Mouse (Mus musculus) sigmoid colon, adult 10 weeks (tissue): ENCODE results near the gene Donson. TPM values are rescaled to one million over a fixed set of nuclear protein-coding genes. Genes with fewer than 3 reads are reported as not detected.

ENCODE experiments used
- polyA plus RNA-seq: library from polyadenylated mRNA; stranded (reverse); fragments of 350-450 nt; fragmentation: Illumina TruSeq; extraction: RNeasy Lipid Tissue Mini Kit (QIAGEN cat#74804); gene quantifications from one replicate; pipeline ENCODE4 v1.2.3, GENCODE M21; 2014; ENCODE audit warnings: low read depth, low replicate concordance

Gene Donson
- polyA plus RNA-seq: 18.3 TPM

DNA sequence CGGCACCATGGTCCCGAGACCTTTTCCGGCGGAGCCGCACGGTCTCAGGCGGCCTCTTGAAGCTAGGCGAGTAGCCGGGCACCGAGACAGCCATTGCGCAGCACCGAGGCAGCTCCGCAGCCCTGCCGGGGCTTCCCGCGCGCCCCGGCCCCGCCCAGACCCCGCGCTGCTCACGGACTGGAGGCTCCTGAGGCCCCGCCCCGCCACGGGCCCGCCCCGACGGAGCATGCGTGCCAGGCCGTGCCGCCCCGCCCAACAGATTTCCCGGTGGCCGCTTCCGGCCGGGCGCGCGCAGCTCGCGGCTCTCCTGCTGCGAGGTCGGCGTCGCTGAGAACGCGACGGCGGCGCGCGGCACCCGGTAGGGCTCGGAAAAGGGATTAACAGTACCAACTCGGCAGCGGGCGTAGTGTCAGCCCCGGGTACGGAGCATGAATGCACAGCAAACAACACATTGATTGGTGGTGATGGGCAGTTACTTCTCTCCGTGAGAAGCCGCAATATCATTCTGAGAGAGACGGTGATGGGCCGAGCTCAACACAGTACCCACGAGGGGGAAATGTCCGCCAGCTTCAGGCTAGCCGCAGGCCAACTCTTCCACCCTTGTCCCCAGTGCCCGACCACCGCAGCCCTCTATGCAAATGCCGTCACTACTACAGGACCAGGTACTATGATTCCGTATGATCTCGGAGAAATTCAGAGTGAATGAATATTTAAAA lies at the start of gene Donson:
Gene Donson (minus strand): TSS at position 152 of the 716 bp plus-strand sequence.

DNA sequence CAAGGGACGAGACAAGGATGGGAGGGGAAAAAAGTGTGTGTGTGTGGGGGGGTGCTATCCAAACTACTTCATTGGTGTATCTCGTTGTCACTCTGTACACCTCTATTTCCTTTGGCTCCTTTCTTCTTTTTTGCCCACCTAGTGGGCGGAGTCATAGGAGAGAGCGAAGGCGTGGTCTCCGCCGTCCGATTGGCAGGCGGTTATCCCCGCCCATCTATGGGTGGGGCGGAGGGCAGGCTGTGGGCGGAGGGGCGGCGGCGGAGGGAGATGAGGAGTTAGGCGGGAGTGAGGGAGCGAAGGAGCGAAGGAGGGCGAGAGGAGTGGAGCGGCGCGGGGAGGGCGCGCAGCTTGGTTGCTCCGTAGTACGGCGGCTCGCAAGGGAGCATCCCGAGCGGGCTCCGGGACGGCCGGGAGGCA lies 40.5 kb upstream of the Donson start, which contains the start of gene Itsn1:
Gene Itsn1 (plus strand): TSS at position 216 of the 417 bp plus-strand sequence.

DNA sequence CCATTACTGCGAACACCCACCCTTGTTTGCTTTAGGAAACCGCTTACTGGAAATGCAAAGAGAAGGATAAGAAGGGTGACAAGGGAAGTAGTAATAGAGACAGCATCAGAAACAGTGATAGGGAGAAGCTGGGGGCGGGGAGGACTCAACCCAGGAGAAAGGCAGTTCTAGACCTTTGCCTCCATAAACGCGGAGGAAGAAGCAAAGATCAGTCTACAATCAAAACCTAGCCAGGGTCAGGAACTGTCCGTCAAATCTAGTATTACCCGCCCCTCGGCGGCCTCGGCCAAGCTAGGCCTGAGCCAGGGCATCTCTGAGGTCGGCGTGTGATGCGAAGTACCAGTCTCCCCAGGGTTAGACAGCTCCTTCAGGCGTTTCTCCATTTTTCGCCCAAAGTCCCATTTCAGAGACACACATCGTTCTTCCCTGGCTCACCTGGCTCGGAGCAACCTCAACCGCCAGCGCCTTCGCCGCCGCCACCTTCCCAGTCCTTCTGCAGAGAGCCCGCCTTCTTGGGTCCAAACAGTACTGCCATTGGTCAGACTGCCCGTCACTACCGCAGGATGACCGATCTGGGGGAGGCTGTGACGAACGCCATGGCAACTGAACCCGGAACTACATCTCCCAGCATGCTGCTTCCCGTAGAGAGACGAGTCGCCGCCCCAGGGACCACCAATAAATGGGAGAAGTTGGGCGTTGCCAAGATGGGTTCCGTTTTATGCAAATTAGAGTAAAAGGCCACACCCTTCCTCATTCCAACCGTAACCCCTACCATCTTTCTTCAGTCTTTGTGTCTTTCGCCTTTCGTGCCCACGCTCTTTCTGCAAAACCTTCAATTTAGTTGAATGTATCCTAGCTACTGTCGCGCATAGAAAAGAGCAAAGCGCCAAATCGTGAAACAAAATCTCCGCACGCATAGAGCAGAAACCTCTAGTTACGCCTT lies 39.8 kb upstream of the Donson start, which contains the start of gene Cryzl1:
Gene Cryzl1 (minus strand): TSS at position 853 of the 943 bp plus-strand sequence.

GRCm38 (mm10) chr16:91647461-91648219 lies 40.9 kb downstream of the Donson start, which contains the start of gene Son:
Son (plus strand) TSS chr16:91647506.

DNA sequence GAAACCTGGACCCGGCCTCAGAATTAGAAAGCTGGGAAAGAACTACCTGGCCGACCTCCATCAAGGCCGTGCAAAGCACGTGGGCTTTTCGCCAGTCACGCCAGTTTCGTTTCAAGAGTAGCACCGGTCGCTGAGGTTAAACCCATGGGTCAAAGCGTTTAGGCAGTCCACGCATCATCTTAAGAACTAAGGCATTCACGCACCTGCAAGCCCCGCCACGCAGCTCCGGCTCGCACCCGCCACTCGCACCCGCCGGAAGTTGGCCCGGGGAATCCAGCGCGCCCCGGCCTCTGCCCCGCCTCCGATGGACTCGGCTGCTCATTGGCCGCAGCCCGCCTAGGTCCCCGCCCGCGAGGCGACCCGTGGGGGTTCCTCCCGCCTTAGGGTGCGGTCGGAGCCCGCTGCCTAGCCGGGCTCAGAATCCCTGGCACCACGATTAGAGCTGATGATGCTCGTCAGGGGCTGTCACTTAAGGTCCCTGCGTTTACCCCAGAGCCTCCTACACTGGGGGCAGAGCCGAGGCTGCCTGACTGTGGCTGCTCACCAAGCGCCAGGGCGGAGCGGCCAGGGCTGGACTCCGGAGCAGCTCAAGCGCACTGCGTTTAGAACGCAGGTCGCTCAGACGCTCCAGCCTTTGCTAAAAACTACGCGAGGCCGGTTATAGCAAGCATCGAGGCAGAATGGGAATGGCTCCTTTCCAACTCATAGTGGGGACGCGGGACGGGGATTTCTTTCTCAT lies 41.7 kb downstream of the Donson start, which contains the start of gene Gart:
Gene Gart (minus strand): TSS at position 272 of the 739 bp plus-strand sequence.

Other genes with a start within 250 kb of the Donson start
- gene Ifnar1, start 203.5 kb downstream of the Donson start, polyA plus RNA-seq: 76.5 TPM
- 71.5 TPM for gene Ifngr2, start 141.7 kb downstream of the Donson start, polyA plus RNA-seq
- gene Tmem50b, start 91.0 kb downstream of the Donson start, polyA plus RNA-seq: 91.2 TPM
- gene Dnajc28, start 69.7 kb downstream of the Donson start, polyA plus RNA-seq: 12.6 TPM
- 10.5 TPM for gene Gart, start 41.8 kb downstream of the Donson start, polyA plus RNA-seq
- gene Son, start 41.3 kb downstream of the Donson start, polyA plus RNA-seq: 779 TPM
- 128 TPM for gene Cryzl1, start 40.2 kb upstream of the Donson start, polyA plus RNA-seq
- gene Itsn1, start 40.5 kb upstream of the Donson start, polyA plus RNA-seq: 29.5 TPM